Mouse (Mus musculus) lung, postnatal 0 days (tissue): ENCODE measurements around the gene Podxl2. TPM values are rescaled to one million over a fixed set of nuclear protein-coding genes. Genes with fewer than 3 reads are reported as not detected.
A peak's percentile ranks its signal among the peaks of the same experiment; 100 is the strongest.

Source experiments
- ATAC-seq: fragments of 200-750 bp; cut with Nextera tagmentation; 2 replicates; pipeline ENCODE4 v1.8.0; 2017; ENCODE audit warnings: moderate library complexity
- DNase-seq: peaks from one replicate; pipeline ENCODE4 v3.0.0-alpha.2; 2016; ENCODE audit warnings: low spot score
- H3K27ac ChIP-seq: fragments of 300-500 bp; sonication (generic); 2 replicates; pipeline ENCODE4 v1.5.1; 2014; ENCODE audit warnings: antibody characterized with exemption, mild to moderate bottlenecking, low read length, mixed read lengths
- H3K27me3 ChIP-seq: fragments of 300-500 bp; sonication (generic); replicated peaks from 2 replicates; pipeline ENCODE4 v1.6.1; 2014; ENCODE audit warnings: low read length, mixed read lengths; ENCODE audit not compliant: insufficient read depth
- H3K36me3 ChIP-seq: fragments of 300-500 bp; sonication (generic); 2 replicates; pipeline ENCODE4 v1.6.1; 2014; ENCODE audit warnings: low read length, mixed read lengths; ENCODE audit not compliant: insufficient read depth
- H3K4me1 ChIP-seq: fragments of 300-500 bp; sonication (generic); 2 replicates; pipeline ENCODE4 v1.6.1; 2014; ENCODE audit warnings: antibody characterized with exemption, low read depth, low read length, mixed read lengths; ENCODE audit not compliant: insufficient read depth
- H3K4me2 ChIP-seq: fragments of 300-500 bp; sonication (generic); replicated peaks from 2 replicates; pipeline ENCODE4 v1.6.1; 2014; ENCODE audit warnings: low read depth, mild to moderate bottlenecking, low read length, moderate library complexity, mixed read lengths
- H3K4me3 ChIP-seq: fragments of 300-500 bp; sonication (generic); 2 replicates; pipeline ENCODE4 v1.5.1; 2014; ENCODE audit warnings: low read depth, low read length
- H3K9ac ChIP-seq: fragments of 300-500 bp; sonication (generic); replicated peaks from 2 replicates; pipeline ENCODE4 v1.6.1; 2014; ENCODE audit warnings: low read depth, mild to moderate bottlenecking
- H3K9me3 ChIP-seq: fragments of 300-500 bp; sonication (generic); 2 replicates; pipeline ENCODE4 v1.6.1; 2016; ENCODE audit warnings: low read length, mixed read lengths
- CTCF ChIP-seq: IDR thresholded peaks from 2 replicates; pipeline ENCODE4 v1.5.1; 2016; ENCODE audit warnings: antibody characterized with exemption, mild to moderate bottlenecking
- EP300 ChIP-seq: IDR thresholded peaks from 2 replicates; pipeline ENCODE4 v1.6.1; 2016; ENCODE audit warnings: antibody characterized with exemption, mild to moderate bottlenecking, control low read depth
- WGBS: fragments of 180-500 bp; shearing (Covaris S2); extraction: QIAGEN DNeasy Blood & Tissue Kit; methylation state at CpG from one replicate; pipeline ENCODE4 v1.1.7; 2014; 5-methylcytosine and 5-hydroxymethylcytosine counted together
- polyA plus RNA-seq: library from polyadenylated mRNA; unstranded; fragments of >200 nt; fragmentation: Nextera tagmentation; extraction: Ambion mirVana; gene quantifications from 2 replicates; pipeline ENCODE4 v1.2.1, GENCODE M21; 2015

The Podxl2 gene
- polyA plus RNA-seq, 1 experiment from 2014 or later = 19.1 TPM

GRCm38 (mm10) chr6:88840791-88841513, 33.9 kb downstream of the Podxl2 start:
- peak overlapping the region; percentile 84 for H3K4me3 ChIP-seq
- H3K27me3 ChIP-seq = no peaks in the 10 kb centered on the region
- DNase-seq = no peak
- H3K36me3 ChIP-seq = peaks cover 23% of the 10 kb centered on the region; the same call in 1 of the 2 replicates
- peak overlapping the region; percentile 82 for H3K9ac ChIP-seq
- ATAC-seq = no peak
- peak overlapping the region; percentile 97 for H3K27ac ChIP-seq
- peak overlapping the region; percentile 88 for H3K4me2 ChIP-seq
- no peak for TF ChIP-seq CTCF
- no peaks in the 10 kb centered on the region for H3K9me3 ChIP-seq
- peaks cover 11% of the 10 kb centered on the region for H3K4me1 ChIP-seq
- WGBS = 52% methylated on average over 9 of the region's 9 CpGs

- Histone ChIP-seq H3K4me2 (peak overlapping the region; percentile 88; the same call in 1 of the 2 replicates), H3K27me3 (no peaks in the 10 kb centered on the region), H3K4me3 (no peak overlapping the region), H3K36me3 (peaks cover 29% of the 10 kb centered on the region; the same call in 1 of the 2 replicates), H3K27ac (no peak overlapping the region), H3K9me3 (no peaks in the 10 kb centered on the region), H3K4me1 (peaks cover 11% of the 10 kb centered on the region), H3K9ac (no peak overlapping the region)
- TF ChIP-seq CTCF (no peak), EP300 (no peak)
- ATAC-seq (no peak), DNase-seq (no peak)
- 62% methylated on average over 3 of the region's 3 CpGs for WGBS
These were observed 34.6 kb downstream of the Podxl2 start for GRCm38 (mm10) chr6:88840211-88840610.

DNA sequence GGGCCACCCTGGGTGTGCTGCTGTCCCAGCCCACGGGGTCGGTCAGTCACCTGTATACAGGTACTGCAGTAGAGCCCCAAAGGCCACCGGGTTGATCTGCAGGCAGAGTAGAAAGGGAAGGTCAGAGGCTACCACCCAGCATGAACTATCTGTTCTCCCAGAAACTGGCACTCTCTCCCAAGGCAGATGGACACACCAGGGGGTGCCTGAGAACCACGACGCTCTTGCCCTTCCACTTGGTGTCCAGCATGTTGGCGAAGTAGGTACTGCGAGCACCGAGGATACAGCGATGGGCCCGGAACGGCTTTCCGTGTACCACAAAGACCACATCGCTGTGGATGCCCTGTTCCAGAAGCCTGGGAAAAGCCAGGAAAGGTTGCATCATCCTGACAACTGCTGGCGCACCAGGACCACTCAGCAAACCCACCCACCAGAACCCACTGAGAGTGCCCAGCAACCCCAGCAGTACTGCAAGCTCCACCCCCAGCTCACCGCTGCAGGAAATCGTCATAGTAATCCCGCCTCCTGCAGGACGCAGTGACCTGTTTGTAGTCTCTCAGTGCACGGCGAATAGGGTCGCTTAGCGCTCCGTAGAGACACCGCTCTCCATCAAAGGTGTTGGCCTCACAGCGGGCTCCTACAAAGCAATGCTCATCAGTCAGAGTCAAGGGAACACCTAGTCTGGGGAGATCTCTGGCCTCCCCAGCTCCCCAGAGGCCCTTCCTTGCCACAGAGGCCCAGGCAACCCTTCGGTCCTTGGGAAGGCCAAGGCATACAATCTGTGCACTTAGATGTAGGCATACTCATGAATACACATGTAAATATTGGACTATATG, 35.5 kb downstream of the Podxl2 start:
- Histone ChIP-seq H3K27me3 (no peaks in the 10 kb centered on the region), H3K9me3 (no peaks in the 10 kb centered on the region), H3K4me3 (no peak overlapping the region), H3K27ac (no peak overlapping the region), H3K4me2 (no peak overlapping the region), H3K4me1 (peaks cover 11% of the 10 kb centered on the region), H3K36me3 (peaks cover 29% of the 10 kb centered on the region; the same call in 1 of the 2 replicates), H3K9ac (no peak overlapping the region)
- no peak for TF ChIP-seq EP300
- no peak for TF ChIP-seq CTCF
- 86% methylated on average over 26 of the region's 26 CpGs for WGBS
- ATAC-seq (no peak), DNase-seq (no peak)

DNA sequence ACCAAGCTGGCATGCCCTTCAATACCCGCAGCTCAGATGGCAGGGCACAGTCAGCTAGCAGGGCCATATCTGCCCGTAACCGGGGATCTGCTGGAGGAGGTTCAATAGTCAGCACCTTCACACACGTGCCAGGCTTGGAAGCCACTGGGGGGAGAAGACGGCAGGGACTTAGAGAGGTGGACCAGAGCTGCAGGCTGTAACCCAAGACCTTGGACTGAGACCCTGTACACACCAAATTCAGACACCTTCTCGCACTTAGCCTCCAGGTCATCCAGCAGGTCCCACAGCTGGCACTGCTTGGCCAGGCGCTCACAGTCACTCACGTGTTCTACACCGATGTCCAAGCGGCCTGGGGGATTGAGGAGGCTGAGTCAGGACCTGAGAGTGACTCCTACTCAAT, 36.2 kb downstream of the Podxl2 start:
- 93% methylated on average over 10 of the region's 10 CpGs for WGBS
- no peak overlapping the region for H3K27ac ChIP-seq
- peaks cover 11% of the 10 kb centered on the region for H3K4me1 ChIP-seq
- no peaks in the 10 kb centered on the region for H3K27me3 ChIP-seq
- no peak overlapping the region for H3K4me3 ChIP-seq
- H3K36me3 ChIP-seq = peaks cover 29% of the 10 kb centered on the region; the same call in 1 of the 2 replicates
- DNase-seq (no peak), ATAC-seq (no peak)
- H3K9ac ChIP-seq = no peak overlapping the region
- H3K9me3 ChIP-seq = no peaks in the 10 kb centered on the region
- no peak overlapping the region for H3K4me2 ChIP-seq
- no peak for TF ChIP-seq CTCF
- no peak for TF ChIP-seq EP300

- 89% methylated on average over 12 of the region's 12 CpGs for WGBS
These were observed 36.8 kb downstream of the Podxl2 start for GRCm38 (mm10) chr6:88837999-88838398.

GRCm38 (mm10) chr6:88836178-88836819, 38.5 kb downstream of the Podxl2 start:
- Histone ChIP-seq H3K4me3 (no peak overlapping the region), H3K9ac (no peak overlapping the region), H3K27ac (peak overlapping the region; percentile 62), H3K27me3 (no peaks in the 10 kb centered on the region), H3K36me3 (peaks cover 29% of the 10 kb centered on the region; the same call in 1 of the 2 replicates), H3K9me3 (no peaks in the 10 kb centered on the region), H3K4me1 (peaks cover 7% of the 10 kb centered on the region; the same call in 1 of the 2 replicates), H3K4me2 (no peak overlapping the region)
- 57% methylated on average over 28 of the region's 28 CpGs for WGBS
- ATAC-seq (peak; percentile 75), DNase-seq (peak; percentile 84)
- TF ChIP-seq EP300 (0 out of 2 replicates have a peak, but pooled peaks have one; percentile 18), CTCF (0 out of 2 replicates have a peak, but pooled peaks have one; percentile 3)

More at GRCm38 (mm10) chr6:88837999-88838398, 36.8 kb downstream of the Podxl2 start:
- 0 out of 2 replicates have a peak overlapping the region, but pooled peaks have one; percentile 26 for H3K27ac ChIP-seq
- H3K4me2 ChIP-seq = no peak overlapping the region
- ATAC-seq (no peak), DNase-seq (no peak)
- no peaks in the 10 kb centered on the region for H3K9me3 ChIP-seq
- peaks cover 29% of the 10 kb centered on the region; the same call in 1 of the 2 replicates for H3K36me3 ChIP-seq
- no peak for TF ChIP-seq CTCF
- TF ChIP-seq EP300 = no peak
- no peaks in the 10 kb centered on the region for H3K27me3 ChIP-seq
- no peak overlapping the region for H3K9ac ChIP-seq
- H3K4me3 ChIP-seq = no peak overlapping the region
- H3K4me1 ChIP-seq = peaks cover 10% of the 10 kb centered on the region
